Mouse (Mus musculus): ENCODE results near the gene Gpx4. TPM values are rescaled to one million over a fixed set of nuclear protein-coding genes. Genes with fewer than 3 reads are reported as not detected.

The Gpx4 gene
- polyA plus RNA-seq, 1 experiment from 2014 or later = 517 TPM

DNA sequence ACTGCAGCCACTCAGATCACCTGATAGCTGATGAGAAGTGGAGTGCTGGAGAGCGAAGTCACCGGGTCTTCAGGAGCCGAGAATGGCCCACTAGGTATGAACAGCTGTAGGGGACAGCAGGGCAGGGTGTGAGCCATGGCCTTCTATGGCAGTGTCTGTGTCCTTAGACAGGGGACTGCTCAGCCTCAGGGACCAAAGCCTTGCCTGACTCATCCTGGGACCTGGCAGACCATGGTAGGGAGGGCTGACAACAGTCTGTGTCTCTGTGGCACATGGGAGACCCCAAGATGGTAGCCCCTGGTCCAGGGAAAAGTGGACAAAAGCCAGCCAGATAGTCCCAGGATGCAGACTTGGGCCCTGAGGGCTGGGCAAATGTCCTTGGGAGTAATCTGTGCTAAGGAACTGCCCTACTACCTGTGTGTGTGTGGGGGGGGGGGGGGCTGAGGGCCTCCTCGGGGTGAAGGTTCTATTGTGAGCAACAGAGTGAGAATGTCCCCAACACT, 23.0 kb downstream of the Gpx4 start:
- ATAC-seq (ENCODE audit: low read depth) = no peak
- no peak for DNase-seq (ENCODE audit: low spot score)
- Histone ChIP-seq H3K4me3 (ENCODE audit: low read depth, low read length) (no peak overlapping the region), H3K4me1 (ENCODE audit: control insufficient read depth, insufficient read depth, low read length) (peaks cover 15% of the 10 kb centered on the region), H3K27ac (replicated peaks; ENCODE audit: low read depth, low read length) (no peak overlapping the region), H3K9ac (ENCODE audit: low read depth, low read length) (no peak overlapping the region), H3K9me3 (ENCODE audit: control insufficient read depth, low read length) (no peaks in the 10 kb centered on the region), H3K27me3 (replicated peaks; ENCODE audit: control insufficient read depth, insufficient read depth, low read length) (no peaks in the 10 kb centered on the region), H3K4me2 (ENCODE audit: low read depth, low read length) (no peak overlapping the region), H3K36me3 (ENCODE audit: control insufficient read depth, insufficient read depth, low read length) (peaks cover 14% of the 10 kb centered on the region; the same call in 1 of the 2 replicates)
- 89% methylated on average over 3 of the region's 4 CpGs for WGBS

DNA sequence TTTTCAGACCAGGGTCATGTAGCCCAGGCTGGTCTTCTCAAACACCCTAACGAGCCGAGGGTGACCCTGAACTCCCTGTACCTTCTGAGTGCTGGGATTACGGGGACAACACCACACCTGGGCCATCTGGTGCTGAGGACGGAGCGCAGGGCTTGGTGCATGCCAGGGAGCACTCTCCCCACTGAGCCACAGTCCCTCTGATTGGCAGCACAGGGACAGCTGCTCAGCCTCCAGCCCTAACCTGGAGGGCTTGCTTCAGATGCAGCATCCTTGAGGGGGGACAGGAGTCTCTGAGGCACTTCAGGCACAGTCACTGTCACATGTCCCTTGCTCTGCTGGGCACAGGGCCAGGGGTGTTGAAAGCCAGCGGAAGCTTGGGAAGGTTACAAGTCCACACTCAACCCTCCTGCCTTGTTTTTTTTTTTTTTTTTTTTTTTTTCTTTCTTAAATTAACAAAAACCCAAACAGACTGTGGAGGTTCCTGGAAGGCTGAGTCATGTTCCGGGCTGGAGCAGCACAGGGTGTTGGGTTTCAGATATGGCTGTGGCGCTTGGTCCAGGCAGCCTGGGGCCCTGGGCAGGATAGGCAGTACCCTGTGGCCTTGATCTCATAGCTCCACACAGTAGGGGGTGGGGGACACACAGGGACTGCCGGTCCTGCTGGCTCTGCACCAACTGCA, 24.0 kb downstream of the Gpx4 start:
- Histone ChIP-seq H3K27me3 (replicated peaks; ENCODE audit: control insufficient read depth, insufficient read depth, low read length) (no peaks in the 10 kb centered on the region), H3K36me3 (ENCODE audit: control insufficient read depth, insufficient read depth, low read length) (peaks cover 11% of the 10 kb centered on the region; the same call in 1 of the 2 replicates), H3K27ac (replicated peaks; ENCODE audit: low read depth, low read length) (peak overlapping the region; percentile 45; the same call in 1 of the 2 replicates), H3K4me3 (ENCODE audit: low read depth, low read length) (no peak overlapping the region), H3K9me3 (ENCODE audit: control insufficient read depth, low read length) (no peaks in the 10 kb centered on the region), H3K4me1 (ENCODE audit: control insufficient read depth, insufficient read depth, low read length) (peaks cover 24% of the 10 kb centered on the region), H3K4me2 (ENCODE audit: low read depth, low read length) (no peak overlapping the region), H3K9ac (ENCODE audit: low read depth, low read length) (0 out of 2 replicates have a peak overlapping the region, but pooled peaks have one; percentile 15)
- ATAC-seq (ENCODE audit: low read depth) (peak; percentile 85), DNase-seq (ENCODE audit: low spot score) (peak; percentile 78)
- WGBS = 40% methylated on average over 9 of the region's 9 CpGs

DNA sequence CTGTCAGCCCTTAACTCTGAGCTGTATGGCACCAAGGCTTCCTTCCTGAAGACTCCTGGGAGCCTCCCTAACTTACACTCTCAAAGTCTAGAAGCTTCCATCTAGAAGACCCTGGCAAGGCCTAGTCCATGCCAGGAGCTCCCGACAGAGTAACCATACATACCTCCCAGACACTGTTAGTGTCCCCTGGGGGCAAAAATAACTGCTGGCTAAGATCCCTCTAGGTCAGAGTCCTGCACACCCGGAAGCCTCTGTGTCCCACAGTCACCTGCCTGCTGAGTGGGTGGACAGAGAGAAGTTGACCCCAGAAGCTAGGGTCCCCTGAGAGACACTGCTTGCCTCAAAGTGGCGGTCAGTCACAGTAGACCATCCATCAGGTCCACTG, 24.5 kb downstream of the Gpx4 start:
- Histone ChIP-seq H3K4me1 (ENCODE audit: control insufficient read depth, insufficient read depth, low read length) (peaks cover 24% of the 10 kb centered on the region), H3K4me2 (ENCODE audit: low read depth, low read length) (no peak overlapping the region), H3K27me3 (replicated peaks; ENCODE audit: control insufficient read depth, insufficient read depth, low read length) (no peaks in the 10 kb centered on the region), H3K9ac (ENCODE audit: low read depth, low read length) (0 out of 2 replicates have a peak overlapping the region, but pooled peaks have one; percentile 15), H3K27ac (replicated peaks; ENCODE audit: low read depth, low read length) (peak overlapping the region; percentile 45; the same call in 1 of the 2 replicates), H3K9me3 (ENCODE audit: control insufficient read depth, low read length) (no peaks in the 10 kb centered on the region), H3K36me3 (ENCODE audit: control insufficient read depth, insufficient read depth, low read length) (peaks cover 6% of the 10 kb centered on the region; the same call in 1 of the 2 replicates), H3K4me3 (ENCODE audit: low read depth, low read length) (no peak overlapping the region)
- no peak for DNase-seq (ENCODE audit: low spot score)
- ATAC-seq (ENCODE audit: low read depth) = no peak
- WGBS = 66% methylated on average over 3 of the region's 3 CpGs

DNA sequence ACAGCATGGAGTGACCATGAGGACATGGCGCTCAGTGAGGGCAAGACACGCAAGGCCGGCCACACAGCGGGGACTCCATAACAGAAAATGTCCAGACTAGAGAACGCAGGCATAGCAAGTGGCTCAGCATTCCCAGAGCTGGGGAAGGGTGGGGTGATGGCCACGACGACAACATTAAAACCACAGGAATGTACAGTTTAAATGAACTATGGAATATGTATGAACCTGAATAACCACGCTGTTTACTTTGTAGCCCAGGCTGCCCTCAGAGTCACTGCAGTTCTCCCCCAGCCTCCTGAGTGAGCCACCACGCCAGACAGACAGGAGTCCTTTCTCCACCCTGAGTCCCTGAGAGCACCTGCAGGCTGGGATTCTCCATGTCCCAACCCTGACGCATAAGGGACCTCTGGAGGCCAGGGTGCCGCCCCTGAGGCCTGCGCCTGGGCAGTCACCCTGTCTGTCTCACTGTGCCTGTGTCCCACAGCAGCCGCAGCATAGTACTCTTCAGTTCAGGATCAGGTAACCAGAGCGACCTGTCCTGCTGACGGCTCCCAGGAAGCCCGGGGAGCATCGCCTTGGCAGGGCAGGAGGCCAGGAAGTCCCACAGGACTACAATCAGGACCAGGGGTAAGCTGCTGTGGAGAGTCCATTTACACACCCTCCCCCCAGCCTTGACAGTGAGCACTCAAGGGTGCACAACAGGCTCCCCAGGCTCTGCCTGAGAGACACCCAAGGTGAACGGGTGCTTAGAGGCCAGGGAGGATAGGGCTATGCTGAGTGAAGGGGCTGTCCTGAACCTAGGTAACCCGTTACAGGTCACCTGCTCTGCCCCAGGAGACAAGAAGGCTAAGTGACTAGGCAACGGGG, 25.9 kb downstream of the Gpx4 start:
- H3K9ac ChIP-seq (ENCODE audit: low read depth, low read length) = no peak overlapping the region
- WGBS = 75% methylated on average over 20 of the region's 20 CpGs
- H3K27ac ChIP-seq (replicated peaks; ENCODE audit: low read depth, low read length) = 0 out of 2 replicates have a peak overlapping the region, but pooled peaks have one; percentile 2

DNA sequence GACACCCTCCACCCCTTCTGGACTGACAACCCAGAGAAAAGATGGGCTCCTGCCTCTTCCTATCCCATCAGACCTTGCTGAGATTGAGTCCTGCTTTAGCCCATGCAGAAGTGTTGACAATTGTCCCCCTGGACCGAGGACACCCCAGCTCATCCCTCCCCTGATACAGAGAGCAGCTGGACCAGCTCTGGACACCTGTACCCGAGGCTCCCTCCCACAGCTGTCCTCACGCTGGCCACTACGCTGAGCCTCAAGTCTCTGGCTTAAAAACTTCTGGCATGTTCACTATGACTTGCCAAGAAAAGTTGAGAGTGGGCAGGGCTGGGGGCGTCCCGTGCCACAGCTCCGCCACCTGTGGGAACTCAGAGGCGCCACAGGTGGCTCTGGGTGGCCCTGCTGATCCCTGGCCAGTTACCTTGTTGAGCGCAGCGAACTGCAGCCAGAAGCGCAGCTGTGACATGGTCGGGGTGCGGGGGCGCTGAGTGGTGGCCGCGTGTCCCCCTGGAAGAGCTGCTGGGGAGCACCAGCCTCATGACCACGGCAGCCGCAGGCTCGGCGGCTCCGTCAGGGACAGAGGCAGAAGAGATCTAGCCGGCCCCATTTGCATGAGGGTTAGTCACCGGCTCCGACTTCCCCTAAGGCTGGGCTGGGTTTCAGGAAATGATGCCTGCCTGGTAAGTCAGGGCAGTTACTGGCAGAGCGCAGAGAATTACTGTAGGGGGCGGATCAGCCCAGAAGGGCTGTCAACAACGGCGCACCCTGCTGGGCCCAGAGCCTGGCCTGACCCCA, 28.0 kb downstream of the Gpx4 start:
- peak overlapping the region; percentile 15 for H3K4me3 ChIP-seq (ENCODE audit: low read depth, low read length)
- DNase-seq (ENCODE audit: low spot score) (peak; percentile 82), ATAC-seq (ENCODE audit: low read depth) (peak; percentile 61)
- peak overlapping the region; percentile 63 for H3K27ac ChIP-seq (replicated peaks; ENCODE audit: low read depth, low read length)
- WGBS = 12% methylated on average over 27 of the region's 28 CpGs
- no peaks in the 10 kb centered on the region for H3K27me3 ChIP-seq (replicated peaks; ENCODE audit: control insufficient read depth, insufficient read depth, low read length)
- 0 out of 2 replicates have a peak overlapping the region, but pooled peaks have one; percentile 35 for H3K9ac ChIP-seq (ENCODE audit: low read depth, low read length)
- H3K9me3 ChIP-seq (ENCODE audit: control insufficient read depth, low read length) = no peaks in the 10 kb centered on the region
- peaks cover 18% of the 10 kb centered on the region for H3K36me3 ChIP-seq (ENCODE audit: control insufficient read depth, insufficient read depth, low read length)
- peak overlapping the region; percentile 46 for H3K4me2 ChIP-seq (ENCODE audit: low read depth, low read length)
- peaks cover 24% of the 10 kb centered on the region for H3K4me1 ChIP-seq (ENCODE audit: control insufficient read depth, insufficient read depth, low read length)

More for the DNA sequence above, 25.9 kb downstream of the Gpx4 start:
- ATAC-seq (ENCODE audit: low read depth) = no peak
- Histone ChIP-seq H3K4me2 (ENCODE audit: low read depth, low read length) (no peak overlapping the region), H3K27me3 (replicated peaks; ENCODE audit: control insufficient read depth, insufficient read depth, low read length) (no peaks in the 10 kb centered on the region), H3K9me3 (ENCODE audit: control insufficient read depth, low read length) (no peaks in the 10 kb centered on the region), H3K4me3 (ENCODE audit: low read depth, low read length) (no peak overlapping the region), H3K4me1 (ENCODE audit: control insufficient read depth, insufficient read depth, low read length) (peaks cover 24% of the 10 kb centered on the region), H3K36me3 (ENCODE audit: control insufficient read depth, insufficient read depth, low read length) (no peaks in the 10 kb centered on the region)
- no peak for DNase-seq (ENCODE audit: low spot score)

DNA sequence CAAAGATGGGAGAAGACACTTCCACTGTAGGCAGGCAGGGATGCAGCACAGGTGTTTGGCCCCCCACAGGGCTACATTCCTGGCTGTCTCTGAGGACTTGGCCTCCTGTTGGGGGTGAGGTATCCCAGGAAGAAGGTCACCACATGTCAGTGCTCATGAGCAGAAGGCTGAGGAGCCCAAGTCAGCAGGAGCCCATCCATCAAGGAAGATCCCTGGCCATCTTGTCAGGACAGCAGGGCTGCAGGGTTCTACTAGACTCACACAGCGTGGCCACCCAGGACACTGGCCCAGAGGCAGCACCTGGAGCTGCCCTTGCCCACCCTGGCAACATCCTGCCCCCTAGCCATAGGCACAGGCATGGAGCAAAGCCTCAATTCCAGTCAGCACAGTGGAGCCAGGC, 29.0 kb downstream of the Gpx4 start:
- DNase-seq (ENCODE audit: low spot score) (no peak), ATAC-seq (ENCODE audit: low read depth) (no peak)
- Histone ChIP-seq H3K4me2 (ENCODE audit: low read depth, low read length) (no peak overlapping the region), H3K4me1 (ENCODE audit: control insufficient read depth, insufficient read depth, low read length) (peaks cover 24% of the 10 kb centered on the region), H3K27me3 (replicated peaks; ENCODE audit: control insufficient read depth, insufficient read depth, low read length) (no peaks in the 10 kb centered on the region), H3K36me3 (ENCODE audit: control insufficient read depth, insufficient read depth, low read length) (peaks cover 27% of the 10 kb centered on the region), H3K27ac (replicated peaks; ENCODE audit: low read depth, low read length) (peak overlapping the region; percentile 55; the same call in 1 of the 2 replicates), H3K4me3 (ENCODE audit: low read depth, low read length) (no peak overlapping the region), H3K9me3 (ENCODE audit: control insufficient read depth, low read length) (no peaks in the 10 kb centered on the region), H3K9ac (ENCODE audit: low read depth, low read length) (no peak overlapping the region)
- WGBS = 60% methylated on average over 1 of the region's 1 CpGs

DNA sequence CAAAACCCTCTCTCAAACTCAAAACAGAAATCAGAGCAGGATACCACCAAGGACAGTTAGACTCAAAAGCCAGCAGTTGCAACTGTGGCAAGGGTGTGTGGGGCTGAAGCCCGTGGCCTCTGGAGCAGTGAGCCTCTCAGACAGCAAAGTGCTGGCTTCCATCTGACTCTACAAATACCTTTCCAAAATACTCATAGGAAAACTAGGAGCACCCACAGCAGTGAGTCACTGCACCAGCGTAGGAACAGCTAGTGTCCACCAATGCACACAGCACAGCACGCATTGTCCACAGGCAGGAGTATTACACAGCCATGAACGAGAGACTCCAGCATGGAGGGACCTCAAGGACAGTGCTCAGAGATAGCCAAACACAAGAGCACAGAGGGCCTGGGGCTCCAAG, 29.4 kb downstream of the Gpx4 start:
- no peak overlapping the region for H3K27ac ChIP-seq (replicated peaks; ENCODE audit: low read depth, low read length)
- no peak overlapping the region for H3K4me3 ChIP-seq (ENCODE audit: low read depth, low read length)
- no peak for ATAC-seq (ENCODE audit: low read depth)
- H3K36me3 ChIP-seq (ENCODE audit: control insufficient read depth, insufficient read depth, low read length) = peaks cover 31% of the 10 kb centered on the region
- H3K27me3 ChIP-seq (replicated peaks; ENCODE audit: control insufficient read depth, insufficient read depth, low read length) = no peaks in the 10 kb centered on the region
- 97% methylated on average over 4 of the region's 4 CpGs for WGBS
- H3K9ac ChIP-seq (ENCODE audit: low read depth, low read length) = no peak overlapping the region
- H3K4me2 ChIP-seq (ENCODE audit: low read depth, low read length) = no peak overlapping the region
- no peaks in the 10 kb centered on the region for H3K9me3 ChIP-seq (ENCODE audit: control insufficient read depth, low read length)
- no peak for DNase-seq (ENCODE audit: low spot score)
- peaks cover 22% of the 10 kb centered on the region for H3K4me1 ChIP-seq (ENCODE audit: control insufficient read depth, insufficient read depth, low read length)

DNA sequence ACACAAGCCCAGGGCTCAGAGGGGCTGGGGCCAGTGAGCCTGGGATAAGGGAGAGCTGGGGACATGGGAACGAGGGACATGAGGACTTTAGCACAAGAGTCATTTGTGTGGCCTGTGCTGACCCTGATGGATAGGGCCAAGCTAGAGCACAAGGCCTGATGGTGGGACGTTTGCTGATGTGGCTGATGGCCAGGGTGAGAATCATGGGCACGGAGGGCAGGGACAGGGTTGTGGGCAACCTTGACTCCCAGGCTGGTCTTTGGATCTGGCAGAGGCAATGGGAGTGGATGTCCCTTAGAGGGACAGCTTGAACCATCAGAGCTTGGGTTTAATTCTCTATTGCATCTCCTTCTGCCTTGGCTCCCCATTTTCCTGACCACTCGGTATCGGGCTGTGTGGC, 30.3 kb downstream of the Gpx4 start:
- no peaks in the 10 kb centered on the region for H3K27me3 ChIP-seq (replicated peaks; ENCODE audit: control insufficient read depth, insufficient read depth, low read length)

More for the DNA sequence above, 30.3 kb downstream of the Gpx4 start:
- Histone ChIP-seq H3K4me1 (ENCODE audit: control insufficient read depth, insufficient read depth, low read length) (peaks cover 14% of the 10 kb centered on the region), H3K4me2 (ENCODE audit: low read depth, low read length) (no peak overlapping the region), H3K27ac (replicated peaks; ENCODE audit: low read depth, low read length) (no peak overlapping the region), H3K4me3 (ENCODE audit: low read depth, low read length) (no peak overlapping the region), H3K9me3 (ENCODE audit: control insufficient read depth, low read length) (no peaks in the 10 kb centered on the region), H3K36me3 (ENCODE audit: control insufficient read depth, insufficient read depth, low read length) (peaks cover 41% of the 10 kb centered on the region), H3K9ac (ENCODE audit: low read depth, low read length) (no peak overlapping the region)
- DNase-seq (ENCODE audit: low spot score) (no peak), ATAC-seq (ENCODE audit: low read depth) (no peak)
- WGBS = 84% methylated on average over 5 of the region's 5 CpGs

Measured in embryonic facial prominence, embryonic 14.5 days (tissue).